ENCODE assay signal across 30 mouse cellular contexts in genomic region chr7:49562404-49562803, GRCm38 (mm10).
DNase-seq lines count a peak whose midpoint lies in the region; ATAC-seq and TF ChIP-seq lines count a peak whose summit lies in the region.
"Had no signal": no experiment of that assay in that cellular context is flagged by ENCODE, and none has a peak within 500 bp of the region (broad histone marks: within the 10 kb centered on the region; RNA-seq: fewer than 3 reads in every experiment).

No protein-coding gene starts in this region.

- peaks cover 52% of the 10 kb centered on the region for H3K36me3 ChIP-seq in heart, postnatal 0 days (replicated peaks; ENCODE audit: control insufficient read depth, insufficient read depth, low read length)
- peaks cover 88% of the 10 kb centered on the region for H3K36me3 ChIP-seq in heart, embryonic 10.5 days
- H3K36me3 ChIP-seq in midbrain, embryonic 10.5 days: peaks cover 61% of the 10 kb centered on the region
- H3K36me3 ChIP-seq in midbrain, postnatal 0 days (ENCODE audit: insufficient read depth, low read length): peaks cover 27% of the 10 kb centered on the region
- peaks cover 17% of the 10 kb centered on the region; the same call in 1 of the 2 replicates for H3K36me3 ChIP-seq in ES-E14 (ENCODE audit: control insufficient read depth, insufficient read depth, low read length, poor library complexity, severe bottlenecking)
- peaks cover 25% of the 10 kb centered on the region; the same call in 1 of the 2 replicates for H3K36me3 ChIP-seq in neural tube, embryonic 15.5 days
- H3K36me3 ChIP-seq: G1E had no signal

- no peak for DNase-seq in heart, postnatal 0 days (ENCODE audit: low spot score)
- DNase-seq in heart, embryonic 10.5 days (ENCODE audit: low spot score): no peak
- DNase-seq in midbrain, embryonic 10.5 days (ENCODE audit: low spot score): no peak
- no peak for DNase-seq in midbrain, postnatal 0 days (ENCODE audit: low spot score)
- DNase-seq in ES-E14 (ENCODE audit: low read depth, low spot score): no peak
- DNase-seq: adrenal gland, postnatal 14 days; B cell, adult 2 months; cerebellum, adult 11 months; gastrocnemius, postnatal 25 days; kidney, adult 8-10 months; kidney, postnatal 4 days; layer of hippocampus, adult 9-11 months; lung, embryonic 14.5 days; lung, postnatal 36 days; right cerebral cortex, postnatal 14 days had no signal

- WGBS in heart, postnatal 0 days: 80% methylated on average over 4 of the region's 4 CpGs
- 85% methylated on average over 4 of the region's 4 CpGs for WGBS in heart, embryonic 10.5 days
- 91% methylated on average over 4 of the region's 4 CpGs for WGBS in midbrain, embryonic 10.5 days
- 88% methylated on average over 4 of the region's 4 CpGs for WGBS in midbrain, postnatal 0 days
- 90% methylated on average over 4 of the region's 4 CpGs for WGBS in neural tube, embryonic 15.5 days

- TF ChIP-seq EP300 in heart, postnatal 0 days (IDR thresholded peaks at IDR 0.05; ENCODE audit: low read depth): no peak

- H3K9ac ChIP-seq in heart, postnatal 0 days (replicated peaks; ENCODE audit: low read depth, low read length): no peak overlapping the region
- no peak overlapping the region for H3K9ac ChIP-seq in midbrain, postnatal 0 days (replicated peaks; ENCODE audit: low read length, poor library complexity, severe bottlenecking)
- no peak overlapping the region for H3K9ac ChIP-seq in ES-E14 (ENCODE audit: insufficient read depth, low read depth, low read length, poor library complexity, severe bottlenecking)
- no peak overlapping the region for H3K9ac ChIP-seq in neural tube, embryonic 15.5 days (replicated peaks)
- H3K9ac ChIP-seq: embryonic facial prominence, embryonic 13.5 days; forebrain, embryonic 15.5 days; hindbrain, embryonic 12.5 days; limb, embryonic 12.5 days; liver, embryonic 15.5 days; lung, embryonic 14.5 days; neural tube, embryonic 12.5 days had no signal

- no peak for ATAC-seq in heart, postnatal 0 days (ENCODE audit: insufficient read depth, low read depth)
- ATAC-seq in midbrain, postnatal 0 days (ENCODE audit: low FRiP score): no peak
- no peak for ATAC-seq in granulocyte monocyte progenitor cell, adult 5-6 weeks (replicated peaks; ENCODE audit: poor library complexity, severe bottlenecking)
- ATAC-seq in neural tube, embryonic 15.5 days (ENCODE audit: low FRiP score): no peak
- ATAC-seq: forebrain, embryonic 15.5 days; hindbrain, postnatal 0 days; intestine, embryonic 16.5 days; Patski had no signal

- no peak overlapping the region for H3K4me3 ChIP-seq in heart, postnatal 0 days (ENCODE audit: low read depth, low read length)
- H3K4me3 ChIP-seq in heart, embryonic 10.5 days: no peak overlapping the region
- H3K4me3 ChIP-seq in midbrain, embryonic 10.5 days: no peak overlapping the region
- H3K4me3 ChIP-seq in midbrain, postnatal 0 days (ENCODE audit: low read depth, low read length): no peak overlapping the region
- H3K4me3 ChIP-seq in ES-E14 (ENCODE audit: insufficient read depth in 1 of 2, low read depth in 1 of 2, low read length in 2 of 2, poor library complexity in 1 of 2, severe bottlenecking in 1 of 2): no peak overlapping the region
- H3K4me3 ChIP-seq in cortical plate, adult 2 months (ENCODE audit: insufficient read depth, low read length): no peak overlapping the region
- H3K4me3 ChIP-seq in neural tube, embryonic 15.5 days (replicated peaks): no peak overlapping the region
- H3K4me3 ChIP-seq: embryonic facial prominence, embryonic 13.5 days; forebrain, embryonic 10.5 days; forebrain, embryonic 15.5 days; hindbrain, embryonic 12.5 days; limb, embryonic 12.5 days; liver, embryonic 15.5 days; neural tube, embryonic 12.5 days had no signal

- peak overlapping the region; percentile 23 for H3K27ac ChIP-seq in heart, postnatal 0 days (ENCODE audit: low read depth)
- H3K27ac ChIP-seq in heart, embryonic 10.5 days: no peak overlapping the region
- 0 out of 2 replicates have a peak overlapping the region, but pooled peaks have one; percentile 24 for H3K27ac ChIP-seq in midbrain, embryonic 10.5 days (replicated peaks)
- H3K27ac ChIP-seq in midbrain, postnatal 0 days (ENCODE audit: low read depth, low read length): no peak overlapping the region
- no peak overlapping the region for H3K27ac ChIP-seq in ES-E14 (ENCODE audit: insufficient read depth, low read depth, low read length, poor library complexity, severe bottlenecking)
- peak overlapping the region; percentile 27 for H3K27ac ChIP-seq in cortical plate, adult 2 months (ENCODE audit: insufficient read depth, low read length)
- no peak overlapping the region for H3K27ac ChIP-seq in neural tube, embryonic 15.5 days (replicated peaks)
- H3K27ac ChIP-seq: embryonic facial prominence, embryonic 13.5 days; forebrain, embryonic 10.5 days; forebrain, embryonic 15.5 days; hindbrain, embryonic 12.5 days; hindbrain, postnatal 0 days; kidney, postnatal 0 days; limb, embryonic 12.5 days; liver, embryonic 15.5 days; neural tube, embryonic 12.5 days had no signal

- no peaks in the 10 kb centered on the region for H3K9me3 ChIP-seq in heart, postnatal 0 days (replicated peaks; ENCODE audit: control insufficient read depth, low read length)
- no peaks in the 10 kb centered on the region for H3K9me3 ChIP-seq in heart, embryonic 10.5 days
- no peaks in the 10 kb centered on the region for H3K9me3 ChIP-seq in midbrain, embryonic 10.5 days (replicated peaks)
- no peaks in the 10 kb centered on the region for H3K9me3 ChIP-seq in midbrain, postnatal 0 days (ENCODE audit: low read length)
- H3K9me3 ChIP-seq in ES-E14 (ENCODE audit: control insufficient read depth, insufficient read depth, low read depth, low read length): no peaks in the 10 kb centered on the region
- H3K9me3 ChIP-seq in neural tube, embryonic 15.5 days (replicated peaks): no peaks in the 10 kb centered on the region
- H3K9me3 ChIP-seq: embryonic facial prominence, embryonic 13.5 days; forebrain, embryonic 10.5 days; forebrain, embryonic 15.5 days; hindbrain, embryonic 12.5 days; limb, embryonic 12.5 days; liver, embryonic 15.5 days; neural tube, embryonic 12.5 days had no signal

- no peaks in the 10 kb centered on the region for H3K27me3 ChIP-seq in heart, postnatal 0 days (ENCODE audit: control insufficient read depth, insufficient read depth, low read length)
- no peaks in the 10 kb centered on the region for H3K27me3 ChIP-seq in heart, embryonic 10.5 days (ENCODE audit: insufficient read depth, poor library complexity, severe bottlenecking)
- no peaks in the 10 kb centered on the region for H3K27me3 ChIP-seq in midbrain, embryonic 10.5 days (ENCODE audit: low read depth, poor library complexity, severe bottlenecking)
- no peaks in the 10 kb centered on the region for H3K27me3 ChIP-seq in midbrain, postnatal 0 days (ENCODE audit: insufficient read depth, low read length)
- H3K27me3 ChIP-seq in neural tube, embryonic 15.5 days (replicated peaks): no peaks in the 10 kb centered on the region
- H3K27me3 ChIP-seq: embryonic facial prominence, embryonic 13.5 days; forebrain, embryonic 15.5 days; hindbrain, embryonic 12.5 days; limb, embryonic 12.5 days; liver, embryonic 15.5 days; neural tube, embryonic 12.5 days; Patski had no signal

- peaks cover 35% of the 10 kb centered on the region for H3K4me1 ChIP-seq in heart, postnatal 0 days (ENCODE audit: control insufficient read depth, insufficient read depth)
- peaks cover 66% of the 10 kb centered on the region for H3K4me1 ChIP-seq in heart, embryonic 10.5 days
- H3K4me1 ChIP-seq in midbrain, embryonic 10.5 days: 0 out of 2 replicates have a peak, but pooled peaks cover 3% of the 10 kb centered on the region
- H3K4me1 ChIP-seq in midbrain, postnatal 0 days (ENCODE audit: insufficient read depth, low read length): no peaks in the 10 kb centered on the region
- peaks cover 7 to 19% of the 10 kb centered on the region in 2 experiments; a peak in 2 of 4 replicates for H3K4me1 ChIP-seq in ES-E14 (ENCODE audit: control insufficient read depth in 2 of 2, insufficient read depth in 2 of 2, low read length in 2 of 2, poor library complexity in 1 of 2)
- peaks cover 16% of the 10 kb centered on the region for H3K4me1 ChIP-seq in cortical plate, adult 2 months (ENCODE audit: control insufficient read depth, insufficient read depth, low read length)
- H3K4me1 ChIP-seq in neural tube, embryonic 15.5 days: peaks cover 17% of the 10 kb centered on the region
- H3K4me1 ChIP-seq: hindbrain, embryonic 12.5 days; liver, embryonic 15.5 days; neural tube, embryonic 12.5 days had no signal

- in situ Hi-C loops in ES-E14 (cut with MboI; ENCODE audit: low sequenced_read_pairs in 2 of 2, unreplicated experiment in 2 of 2): no loop called here

- TF ChIP-seq POLR2A in cortical plate, adult 2 months (IDR thresholded peaks at IDR 0.05; ENCODE audit: extremely low read depth, insufficient read depth, low read length): no peak

- no peak for TF ChIP-seq CTCF in heart, postnatal 0 days (IDR thresholded peaks at IDR 0.05; ENCODE audit: low read depth)
- no peak for TF ChIP-seq CTCF in midbrain, postnatal 0 days (IDR thresholded peaks at IDR 0.05)
- no peak for TF ChIP-seq CTCF in cortical plate, adult 2 months (IDR thresholded peaks at IDR 0.05; ENCODE audit: extremely low read depth, insufficient read depth, low read length)

- H3K4me2 ChIP-seq in heart, postnatal 0 days (ENCODE audit: low read depth, low read length): no peak overlapping the region
- no peak overlapping the region for H3K4me2 ChIP-seq in midbrain, postnatal 0 days (ENCODE audit: low read depth, low read length, poor library complexity, severe bottlenecking)
- H3K4me2 ChIP-seq in neural tube, embryonic 15.5 days: no peak overlapping the region
- H3K4me2 ChIP-seq: embryonic facial prominence, embryonic 13.5 days; forebrain, embryonic 15.5 days; hindbrain, embryonic 12.5 days; limb, embryonic 12.5 days; liver, embryonic 15.5 days; lung, embryonic 14.5 days; neural tube, embryonic 12.5 days had no signal

TF ChIP-seq in ES-E14, 5 proteins besides CTCF, POLR2A, EP300 and RAD21:
- peak; percentile 79 for TF ChIP-seq MAFK (IDR thresholded peaks at IDR 0.05; ENCODE audit: insufficient read depth, low read depth, low read length)
- TF ChIP-seq HCFC1 (IDR thresholded peaks at IDR 0.05; ENCODE audit: borderline replicate concordance, insufficient read depth, low read length): no peak
TF ChIP-seq in ES-E14: peak in this region for 1.

Comparison
In these comparisons a context has a peak if more than half of its experiments do, and no peak if none do; other contexts are left out.
1. H3K27ac ChIP-seq: peak in heart, postnatal 0 days (single experiment), midbrain, embryonic 10.5 days (single experiment) and cortical plate, adult 2 months (single experiment); none in heart, embryonic 10.5 days (single experiment), midbrain, postnatal 0 days (single experiment), ES-E14 (single experiment) and neural tube, embryonic 15.5 days (single experiment).